Mouse (Mus musculus): ENCODE results near the gene Mgst2.

GRCm38 (mm10) chr3:51708375-51708745, 48.2 kb downstream of the Mgst2 start:
- TF ChIP-seq CTCF (IDR thresholded peaks at IDR 0.05) (no peak), EP300 (IDR thresholded peaks at IDR 0.05; ENCODE audit: insufficient read depth, low read depth, low read length) (no peak)
